Mouse (Mus musculus) midbrain, embryonic 13.5 days (tissue): ENCODE measurements around the gene Gm6526. TPM values are rescaled to one million over a fixed set of nuclear protein-coding genes. Genes with fewer than 3 reads are reported as not detected.
A peak's percentile ranks its signal among the peaks of the same experiment; 100 is the strongest.
"Not testable (repeated sequence)": the region's sequence is repeated elsewhere in the genome, so short reads cannot be mapped to it uniquely, and the experiment has no call there.

Source experiments
- ATAC-seq: fragments of 200-750 bp; cut with Nextera tagmentation; 2 replicates; pipeline ENCODE4 v1.8.0; 2017; ENCODE audit warnings: mild to moderate bottlenecking, moderate TSS enrichment, moderate library complexity
- H3K27ac ChIP-seq: fragments of 300-500 bp; sonication (generic); 2 replicates; pipeline ENCODE4 v1.5.1; 2015; ENCODE audit warnings: inconsistent platforms, mild to moderate bottlenecking, moderate library complexity
- H3K27me3 ChIP-seq: fragments of 300-500 bp; sonication (generic); 2 replicates; pipeline ENCODE4 v1.6.1; 2015; ENCODE audit warnings: mild to moderate bottlenecking, inconsistent platforms
- H3K36me3 ChIP-seq: fragments of 300-500 bp; sonication (generic); 2 replicates; pipeline ENCODE4 v1.6.1; 2015; ENCODE audit warnings: mild to moderate bottlenecking, inconsistent platforms
- H3K4me1 ChIP-seq: fragments of 300-500 bp; sonication (generic); replicated peaks from 2 replicates; pipeline ENCODE4 v1.6.1; 2015; ENCODE audit warnings: inconsistent platforms
- H3K4me2 ChIP-seq: fragments of 300-500 bp; sonication (generic); replicated peaks from 2 replicates; pipeline ENCODE4 v1.6.1; 2015; ENCODE audit warnings: moderate library complexity, mild to moderate bottlenecking, inconsistent platforms
- H3K4me3 ChIP-seq: fragments of 300-500 bp; sonication (generic); replicated peaks from 2 replicates; pipeline ENCODE4 v1.5.1; 2015; ENCODE audit warnings: mild to moderate bottlenecking, inconsistent platforms
- H3K9ac ChIP-seq: fragments of 300-500 bp; sonication (generic); replicated peaks from 2 replicates; pipeline ENCODE4 v1.6.1; 2015; ENCODE audit warnings: mild to moderate bottlenecking, inconsistent platforms
- H3K9me3 ChIP-seq: fragments of 300-500 bp; sonication (generic); 2 replicates; pipeline ENCODE4 v1.6.1; 2016; ENCODE audit warnings: mild to moderate bottlenecking, inconsistent platforms
- WGBS: fragments of 180-500 bp; shearing (Covaris S2); methylation state at CpG from one replicate; pipeline ENCODE4 v1.1.7; 2015; 5-methylcytosine and 5-hydroxymethylcytosine counted together
- polyA plus RNA-seq: library from polyadenylated mRNA; unstranded; fragments of >200 nt; fragmentation: Nextera tagmentation; extraction: Ambion mirVana; gene quantifications from 2 replicates; pipeline ENCODE4 v1.2.1, GENCODE M21; 2015

The Gm6526 gene
- polyA plus RNA-seq = not detected in 2 replicates

DNA sequence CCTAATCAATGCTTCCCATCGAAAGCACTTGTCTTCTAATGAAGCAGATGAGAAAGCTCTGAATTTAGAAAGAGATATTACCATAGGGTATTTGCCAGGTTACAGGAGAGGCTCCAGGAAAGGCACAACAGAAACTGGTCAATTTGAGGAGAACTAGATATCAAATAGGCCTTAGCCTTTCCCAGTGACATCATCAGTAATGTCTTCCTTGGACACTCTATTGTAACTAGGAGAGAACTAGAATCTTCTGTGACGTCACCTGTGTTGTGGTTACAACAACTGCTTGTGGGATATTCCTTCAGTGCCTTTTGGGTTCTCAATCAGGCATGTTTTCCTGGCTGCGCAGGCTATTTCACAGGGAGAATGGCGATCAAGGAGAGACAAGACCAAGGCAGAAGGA, at the start of gene Gm6526:
Gm6526 (plus strand) TSS at position 301 of the 400 bp plus-strand sequence.
- not testable (repeated sequence) for ATAC-seq, H3K4me3 ChIP-seq, H3K27ac ChIP-seq, H3K27me3 ChIP-seq, H3K36me3 ChIP-seq, H3K4me2 ChIP-seq, H3K9me3 ChIP-seq, H3K4me1 ChIP-seq, H3K9ac ChIP-seq
- WGBS = 89% methylated on average over 4 of the region's 4 CpGs

DNA sequence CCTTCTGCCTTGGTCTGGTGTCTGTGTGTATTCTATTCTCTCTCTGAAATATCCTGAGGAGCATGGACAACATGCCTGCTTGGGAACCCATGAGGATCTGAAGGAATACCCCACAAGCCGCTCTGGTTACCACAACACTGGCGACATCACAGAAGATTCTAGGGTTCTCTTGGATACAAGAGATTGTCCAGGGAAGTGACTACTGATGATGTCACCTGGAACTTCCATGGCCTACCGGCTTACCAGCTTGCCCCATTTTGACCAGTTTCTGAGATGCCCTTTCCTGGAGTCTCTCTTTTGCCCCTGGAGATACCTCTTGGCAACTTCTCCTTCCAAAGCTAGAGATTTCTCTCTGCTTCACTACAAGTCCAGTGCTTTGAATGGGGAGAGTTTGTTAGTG, 20.3 kb upstream of the Gm6526 start, which contains the start of gene Gm16506:
Gm16506 (minus strand) TSS at position 101 of the 400 bp plus-strand sequence.
- not testable (repeated sequence) for H3K9me3 ChIP-seq, H3K27ac ChIP-seq, ATAC-seq, H3K4me2 ChIP-seq, H3K4me1 ChIP-seq, H3K27me3 ChIP-seq, H3K4me3 ChIP-seq, H3K36me3 ChIP-seq, H3K9ac ChIP-seq
- 93% methylated on average over 2 of the region's 3 CpGs for WGBS

DNA sequence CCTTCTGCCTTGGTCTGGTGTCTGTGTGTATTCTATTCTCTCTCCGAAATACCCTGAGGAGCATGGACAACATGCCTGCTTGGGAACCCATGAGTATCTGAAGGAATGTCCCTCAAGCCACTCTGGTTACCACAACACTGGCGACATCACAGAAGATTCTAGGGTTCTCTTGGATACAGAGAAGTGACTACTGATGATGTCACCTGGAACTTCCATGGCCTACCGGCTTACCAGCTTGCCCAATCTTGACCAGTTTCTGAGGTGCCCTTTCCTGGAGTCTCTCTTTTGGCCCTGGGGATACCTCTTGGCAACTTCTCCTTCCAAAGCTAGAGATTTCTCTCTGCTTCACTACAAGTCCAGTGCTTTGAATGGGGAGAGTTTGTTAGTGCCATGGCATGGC, 37.0 kb downstream of the Gm6526 start, which contains the start of gene Gm8180:
Gm8180 (minus strand) TSS at position 101 of the 400 bp plus-strand sequence.
- not testable (repeated sequence) for ATAC-seq

DNA sequence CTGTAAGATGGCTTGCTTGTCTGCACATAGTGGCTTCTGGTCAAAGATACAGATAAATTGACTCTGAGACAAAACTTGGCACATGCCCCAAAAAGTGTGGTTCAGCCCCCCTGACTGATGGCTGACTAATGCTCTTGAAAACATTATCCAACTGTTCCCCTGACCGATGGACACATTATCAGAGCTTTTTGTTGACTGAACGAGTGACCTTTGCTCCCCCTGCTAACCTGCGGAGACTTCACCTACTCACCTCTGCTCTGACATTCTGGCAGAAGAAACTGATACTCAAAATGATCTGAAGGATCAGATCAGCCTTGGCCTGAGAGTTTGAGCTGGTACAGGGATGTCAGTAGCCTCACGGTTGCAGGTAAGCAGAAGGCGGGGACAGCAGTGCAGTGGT, 46.1 kb downstream of the Gm6526 start:
- not testable (repeated sequence) for H3K4me1 ChIP-seq, H3K9ac ChIP-seq, H3K9me3 ChIP-seq, ATAC-seq, H3K27ac ChIP-seq, H3K27me3 ChIP-seq, H3K4me3 ChIP-seq, H3K36me3 ChIP-seq, H3K4me2 ChIP-seq
- WGBS = 94% methylated on average over 5 of the region's 5 CpGs

More for the DNA sequence above, 37.0 kb downstream of the Gm6526 start, which contains the start of gene Gm8180:
- not testable (repeated sequence) for H3K9ac ChIP-seq, H3K9me3 ChIP-seq, H3K4me3 ChIP-seq, H3K4me2 ChIP-seq, H3K4me1 ChIP-seq, H3K27me3 ChIP-seq, H3K27ac ChIP-seq, H3K36me3 ChIP-seq
- WGBS = 94% methylated on average over 3 of the region's 3 CpGs

DNA sequence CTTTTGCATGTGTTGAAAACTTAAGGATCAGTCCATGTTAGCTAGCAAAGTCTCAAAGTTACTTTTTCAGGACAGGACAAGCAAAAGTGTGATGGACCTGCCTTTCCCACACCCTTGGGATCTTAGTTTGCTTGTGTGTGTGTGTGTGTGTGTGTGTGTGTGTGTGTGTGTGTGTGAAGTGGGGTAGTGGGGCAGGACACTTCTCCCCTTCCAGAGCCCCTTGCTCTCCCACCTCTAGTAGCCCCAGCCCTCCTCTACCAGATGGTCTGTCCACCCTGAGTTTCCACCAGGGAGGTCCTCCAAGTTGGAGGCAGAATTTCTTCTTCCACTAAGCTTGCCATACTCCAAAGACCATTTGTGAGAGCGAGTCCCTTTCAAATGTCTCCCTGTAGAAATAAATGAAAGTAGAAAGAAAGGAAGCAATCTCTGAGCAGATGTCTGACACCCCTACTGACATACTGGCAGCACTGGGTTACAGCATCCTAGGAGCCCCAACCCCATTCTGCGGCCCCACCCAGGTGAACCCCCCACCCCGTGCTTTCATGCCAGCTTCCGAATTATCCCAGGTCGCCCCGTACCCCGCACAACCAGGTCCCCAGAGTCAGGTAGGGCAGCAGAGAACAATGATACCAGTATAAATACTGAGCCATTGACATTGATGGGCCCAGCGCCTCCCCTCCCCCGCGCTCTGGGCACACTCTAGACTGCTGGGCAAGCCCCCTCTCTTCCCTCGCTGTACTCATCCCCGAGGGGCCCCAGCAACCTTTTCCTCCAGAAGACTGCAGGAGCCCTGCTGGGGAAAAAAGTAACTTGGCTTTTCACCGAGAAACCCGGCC, 48.6 kb downstream of the Gm6526 start:
- Histone ChIP-seq H3K4me3 (peak overlapping the region; percentile 23), H3K4me1 (peaks cover 6% of the 10 kb centered on the region; the same call in 1 of the 2 replicates), H3K4me2 (peak overlapping the region; percentile 44), H3K27me3 (no peaks in the 10 kb centered on the region), H3K27ac (no peak overlapping the region), H3K9ac (no peak overlapping the region), H3K9me3 (no peaks in the 10 kb centered on the region), H3K36me3 (no peaks in the 10 kb centered on the region)
- ATAC-seq = peak; percentile 86
- WGBS = 24% methylated on average over 14 of the region's 14 CpGs

DNA sequence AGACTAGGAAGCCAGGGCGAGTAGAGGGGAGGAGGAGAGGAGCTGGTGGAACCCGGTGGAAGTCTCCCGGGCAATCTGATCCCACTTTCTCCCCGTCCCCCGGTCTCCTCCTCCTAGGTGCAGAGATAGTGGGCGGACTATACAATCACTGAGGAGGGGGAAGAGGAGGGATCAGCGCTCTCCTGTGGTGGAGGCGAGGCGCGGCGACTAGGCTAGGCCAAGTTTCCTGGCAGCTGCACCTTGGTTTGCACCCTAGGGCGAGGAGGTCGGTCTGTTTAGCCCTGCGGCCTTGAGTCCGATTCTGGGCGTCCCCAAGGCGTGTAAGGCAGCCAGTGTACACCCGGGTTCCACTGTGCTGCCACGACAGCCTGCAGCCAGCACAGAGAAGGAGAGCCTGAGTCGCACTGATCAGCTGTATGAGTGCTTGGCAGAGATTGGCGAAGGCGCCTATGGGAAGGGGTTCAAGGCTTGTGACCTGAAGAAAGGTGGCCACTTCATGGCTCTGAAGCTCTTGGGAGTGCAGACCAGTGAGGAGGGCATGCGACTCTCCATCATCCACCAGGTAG, 49.3 kb downstream of the Gm6526 start:
- H3K27ac ChIP-seq, H3K9ac ChIP-seq, H3K27me3 ChIP-seq, H3K36me3 ChIP-seq, H3K9me3 ChIP-seq, H3K4me1 ChIP-seq: not testable (repeated sequence)
- peak; percentile 83 for ATAC-seq
- Histone ChIP-seq H3K4me2 (peak overlapping the region; percentile 44), H3K4me3 (peak overlapping the region; percentile 23)
- WGBS = 9% methylated on average over 23 of the region's 23 CpGs

DNA sequence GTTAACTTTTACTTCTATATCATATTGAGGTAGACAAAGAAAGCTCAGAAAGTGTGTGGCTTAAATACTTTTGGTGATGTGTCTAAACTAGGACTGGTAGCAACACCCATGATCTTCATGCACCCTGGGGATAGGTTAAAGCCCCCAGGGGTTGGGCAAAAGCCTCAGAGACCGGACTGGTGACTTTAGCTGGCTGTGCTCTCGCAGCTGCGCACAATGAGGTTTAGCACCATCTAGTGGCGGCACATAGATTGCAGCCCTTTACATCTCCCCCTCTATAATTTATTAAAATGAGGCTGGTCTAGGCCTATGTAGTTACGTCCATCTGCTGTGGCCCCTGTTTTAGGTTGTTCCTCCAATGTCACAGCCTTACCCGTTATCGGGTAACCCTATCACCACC, 56.8 kb downstream of the Gm6526 start:
- not testable (repeated sequence) for H3K27me3 ChIP-seq, H3K9me3 ChIP-seq, ATAC-seq, H3K9ac ChIP-seq, H3K36me3 ChIP-seq, H3K4me3 ChIP-seq, H3K27ac ChIP-seq, H3K4me2 ChIP-seq, H3K4me1 ChIP-seq
- WGBS = 21% methylated on average over 7 of the region's 7 CpGs

Other genes with a start within 250 kb of the Gm6526 start
- gene Gm5799, start 204.3 kb upstream of the Gm6526 start, polyA plus RNA-seq = not detected in 2 replicates
- not detected in 2 replicates for gene Gm17654, start 168.7 kb upstream of the Gm6526 start, polyA plus RNA-seq
- not detected in 2 replicates for gene Gm10375, start 139.9 kb upstream of the Gm6526 start, polyA plus RNA-seq
- not detected in 2 replicates for gene Gm8165, start 70.7 kb upstream of the Gm6526 start, polyA plus RNA-seq
- 1.3 and 1.5 TPM in 2 replicates for gene Gm7324, start 50.0 kb upstream of the Gm6526 start, polyA plus RNA-seq
- gene Gm16506, start 20.4 kb upstream of the Gm6526 start, polyA plus RNA-seq = not detected in 2 replicates
- gene Gm8180, start 36.9 kb downstream of the Gm6526 start, polyA plus RNA-seq = not detected in 2 replicates
- gene Ear1, start 127.7 kb downstream of the Gm6526 start, polyA plus RNA-seq = not detected in 2 replicates
- not detected in 2 replicates for gene Ear10, start 175.7 kb downstream of the Gm6526 start, polyA plus RNA-seq
- 4.5 and 4.9 TPM in 2 replicates for gene Gm8113, start 177.5 kb downstream of the Gm6526 start, polyA plus RNA-seq
- not detected in 2 replicates for gene Ang5, start 209.2 kb downstream of the Gm6526 start, polyA plus RNA-seq